Mouse (Mus musculus) intestine, embryonic 15.5 days (tissue): Measurements from ENCODE around the gene Stard13. TPM values are rescaled to one million over a fixed set of nuclear protein-coding genes. Genes with fewer than 3 reads are reported as not detected.
A peak's percentile ranks its signal among the peaks of the same experiment; 100 is the strongest.

Source experiments
- ATAC-seq: fragments of 200-750 bp; cut with Nextera tagmentation; 2 replicates; pipeline ENCODE4 v1.8.0; 2017; ENCODE audit warnings: moderate TSS enrichment, moderate library complexity
- H3K27ac ChIP-seq: fragments of 300-500 bp; sonication (generic); 2 replicates; pipeline ENCODE4 v1.5.1; 2015; ENCODE audit warnings: mild to moderate bottlenecking, inconsistent platforms
- H3K27me3 ChIP-seq: fragments of 300-500 bp; sonication (generic); replicated peaks from 2 replicates; pipeline ENCODE4 v1.6.1; 2015; ENCODE audit warnings: inconsistent platforms
- H3K36me3 ChIP-seq: fragments of 300-500 bp; sonication (generic); 2 replicates; pipeline ENCODE4 v1.6.1; 2015; ENCODE audit warnings: inconsistent platforms
- H3K4me1 ChIP-seq: fragments of 300-500 bp; sonication (generic); replicated peaks from 2 replicates; pipeline ENCODE4 v1.6.1; 2015; ENCODE audit warnings: inconsistent platforms
- H3K4me2 ChIP-seq: fragments of 300-500 bp; sonication (generic); replicated peaks from 2 replicates; pipeline ENCODE4 v1.6.1; 2015; ENCODE audit warnings: mild to moderate bottlenecking, inconsistent platforms
- H3K4me3 ChIP-seq: fragments of 300-500 bp; sonication (generic); replicated peaks from 2 replicates; pipeline ENCODE4 v1.5.1; 2015; ENCODE audit warnings: inconsistent platforms
- H3K9ac ChIP-seq: fragments of 300-500 bp; sonication (generic); 2 replicates; pipeline ENCODE4 v1.6.1; 2015; ENCODE audit warnings: inconsistent platforms
- H3K9me3 ChIP-seq: fragments of 300-500 bp; sonication (generic); 2 replicates; pipeline ENCODE4 v1.6.1; 2016; ENCODE audit warnings: inconsistent platforms
- WGBS: fragments of 180-500 bp; shearing (Covaris S2); methylation state at CpG from one replicate; pipeline ENCODE4 v1.1.7; 2015; 5-methylcytosine and 5-hydroxymethylcytosine counted together
- polyA plus RNA-seq: library from polyadenylated mRNA; unstranded; fragments of >200 nt; fragmentation: Nextera tagmentation; extraction: Ambion mirVana; gene quantifications from 2 replicates; pipeline ENCODE4 v1.2.1, GENCODE M21; 2015

Gene Stard13
- polyA plus RNA-seq, 1 experiment from 2014 or later = 12.6 TPM

DNA sequence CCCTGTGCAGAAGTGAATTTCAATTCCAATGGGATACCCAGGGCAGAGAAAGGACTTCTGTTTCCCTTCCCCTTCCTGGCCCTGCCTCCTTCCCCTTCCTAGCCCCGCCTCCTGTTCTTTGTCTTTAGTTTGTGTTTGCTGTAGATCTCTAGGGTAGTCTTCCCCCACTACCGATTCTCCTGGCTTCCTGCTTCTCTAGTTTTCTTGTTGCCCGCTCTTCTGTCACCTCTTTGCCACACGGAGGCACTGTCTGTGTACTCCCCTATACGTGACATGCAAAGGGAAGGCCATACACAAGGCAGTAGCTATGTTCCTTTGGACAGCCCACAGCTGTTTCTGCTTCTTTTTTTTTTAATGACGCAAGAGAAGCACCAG is 176.7 kb downstream of the Stard13 start:
- peak; percentile 67 for ATAC-seq
- H3K36me3 ChIP-seq = peaks cover 12% of the 10 kb centered on the region
- peaks cover 14% of the 10 kb centered on the region for H3K4me1 ChIP-seq
- H3K9ac ChIP-seq = no peak overlapping the region
- no peak overlapping the region for H3K4me2 ChIP-seq
- 40% methylated on average over 6 of the region's 6 CpGs for WGBS
- peak overlapping the region; percentile 54 for H3K27ac ChIP-seq
- H3K9me3 ChIP-seq = no peaks in the 10 kb centered on the region
- H3K27me3 ChIP-seq = no peaks in the 10 kb centered on the region
- no peak overlapping the region for H3K4me3 ChIP-seq

DNA sequence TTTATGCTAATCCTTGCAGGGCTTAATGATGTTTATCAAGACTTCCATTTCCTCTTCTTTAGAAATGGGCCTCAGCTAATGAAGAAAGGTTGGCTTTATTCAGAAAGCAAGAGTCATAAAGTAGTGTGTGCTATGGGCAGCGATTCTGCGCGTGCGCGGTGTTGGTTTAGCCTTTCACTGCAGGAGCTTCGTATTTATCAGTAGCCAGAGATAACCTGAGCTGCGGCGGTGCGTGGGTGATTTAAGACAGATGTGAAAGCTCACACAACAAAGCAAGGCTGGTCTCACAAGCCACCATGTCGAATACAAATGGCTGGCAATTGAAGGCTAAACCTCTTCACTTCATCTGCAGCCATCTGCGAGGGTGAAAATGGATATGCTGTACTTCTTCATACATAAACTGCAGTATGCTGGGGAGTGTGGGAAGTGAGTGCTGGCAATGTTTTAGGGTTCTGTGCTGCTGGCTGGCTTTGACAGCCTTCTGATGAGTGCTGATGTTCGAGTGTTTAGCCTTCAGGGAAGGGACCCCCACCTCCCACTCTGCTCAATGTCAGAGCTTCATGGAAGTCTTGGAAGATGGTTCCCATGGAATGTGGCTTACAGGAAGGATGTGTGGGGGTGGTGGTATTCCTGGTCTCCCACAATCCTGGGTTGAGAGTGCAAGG is 177.2 kb downstream of the Stard13 start:
- ATAC-seq = no peak
- Histone ChIP-seq H3K9me3 (no peaks in the 10 kb centered on the region), H3K36me3 (peaks cover 10% of the 10 kb centered on the region), H3K27me3 (no peaks in the 10 kb centered on the region), H3K27ac (peak overlapping the region; percentile 54), H3K4me2 (no peak overlapping the region), H3K4me1 (peaks cover 14% of the 10 kb centered on the region), H3K9ac (no peak overlapping the region), H3K4me3 (no peak overlapping the region)
- 27% methylated on average over 12 of the region's 12 CpGs for WGBS

DNA sequence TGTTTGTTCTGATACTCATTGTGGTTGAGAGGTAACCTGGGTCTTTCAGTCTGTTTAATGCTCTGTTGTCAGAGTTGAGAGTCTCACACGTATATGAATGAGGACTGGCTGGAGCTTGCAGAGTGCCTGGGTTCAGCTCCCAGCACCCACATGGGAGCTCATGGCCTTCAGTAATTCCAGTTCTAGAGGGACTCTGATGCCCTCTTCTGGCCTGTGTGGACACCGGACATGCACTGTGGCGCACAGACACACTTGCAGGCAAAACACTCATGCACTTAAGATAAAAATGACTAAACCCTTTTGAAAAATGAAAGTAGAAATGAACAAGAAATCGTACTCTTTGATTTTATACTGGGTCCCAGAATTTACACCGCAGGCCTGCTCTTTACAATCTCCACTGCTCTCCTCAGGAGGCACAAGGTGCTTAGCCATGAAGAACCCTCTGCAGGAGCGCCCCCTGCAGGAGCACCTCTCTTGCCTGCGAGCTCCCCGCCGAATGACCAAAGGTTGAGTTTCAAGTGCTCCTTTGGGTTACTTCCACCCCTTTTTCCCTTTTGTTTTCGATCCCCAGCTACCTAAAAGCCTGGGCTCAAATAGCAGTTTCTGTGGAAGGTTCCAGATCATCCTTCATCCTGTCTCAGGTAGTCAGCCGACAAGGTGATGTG is 178.1 kb downstream of the Stard13 start:
- H3K4me3 ChIP-seq = no peak overlapping the region
- H3K27me3 ChIP-seq = no peaks in the 10 kb centered on the region
- peaks cover 10% of the 10 kb centered on the region for H3K36me3 ChIP-seq
- no peak overlapping the region for H3K27ac ChIP-seq
- WGBS = 86% methylated on average over 11 of the region's 11 CpGs
- no peak overlapping the region for H3K4me2 ChIP-seq
- H3K9me3 ChIP-seq = no peaks in the 10 kb centered on the region
- H3K9ac ChIP-seq = no peak overlapping the region
- ATAC-seq = no peak
- peaks cover 11% of the 10 kb centered on the region for H3K4me1 ChIP-seq

DNA sequence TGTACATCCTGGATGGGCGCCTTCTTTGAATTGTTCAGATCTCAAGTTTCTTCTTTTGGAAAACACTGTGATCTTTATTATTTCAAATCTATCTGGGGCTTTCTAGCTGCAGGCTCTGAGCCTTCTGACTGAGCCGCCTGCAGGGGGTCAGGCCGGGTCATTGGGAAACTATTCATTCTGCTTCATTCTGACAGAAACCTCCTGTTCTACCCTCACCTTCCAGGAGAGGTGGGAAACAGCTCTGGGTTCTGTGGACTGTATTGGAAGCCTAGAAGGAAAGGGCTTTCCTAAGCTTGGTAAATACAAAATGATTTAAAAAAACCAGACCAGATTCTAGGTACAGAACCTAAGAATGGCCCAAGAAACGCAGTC is 178.9 kb downstream of the Stard13 start:
- Histone ChIP-seq H3K27ac (peak overlapping the region; percentile 30; the same call in 1 of the 2 replicates), H3K4me1 (peaks cover 11% of the 10 kb centered on the region), H3K4me3 (no peak overlapping the region), H3K9me3 (no peaks in the 10 kb centered on the region), H3K27me3 (no peaks in the 10 kb centered on the region), H3K36me3 (peaks cover 10% of the 10 kb centered on the region), H3K9ac (no peak overlapping the region), H3K4me2 (no peak overlapping the region)
- WGBS = 55% methylated on average over 4 of the region's 4 CpGs
- ATAC-seq = no peak

DNA sequence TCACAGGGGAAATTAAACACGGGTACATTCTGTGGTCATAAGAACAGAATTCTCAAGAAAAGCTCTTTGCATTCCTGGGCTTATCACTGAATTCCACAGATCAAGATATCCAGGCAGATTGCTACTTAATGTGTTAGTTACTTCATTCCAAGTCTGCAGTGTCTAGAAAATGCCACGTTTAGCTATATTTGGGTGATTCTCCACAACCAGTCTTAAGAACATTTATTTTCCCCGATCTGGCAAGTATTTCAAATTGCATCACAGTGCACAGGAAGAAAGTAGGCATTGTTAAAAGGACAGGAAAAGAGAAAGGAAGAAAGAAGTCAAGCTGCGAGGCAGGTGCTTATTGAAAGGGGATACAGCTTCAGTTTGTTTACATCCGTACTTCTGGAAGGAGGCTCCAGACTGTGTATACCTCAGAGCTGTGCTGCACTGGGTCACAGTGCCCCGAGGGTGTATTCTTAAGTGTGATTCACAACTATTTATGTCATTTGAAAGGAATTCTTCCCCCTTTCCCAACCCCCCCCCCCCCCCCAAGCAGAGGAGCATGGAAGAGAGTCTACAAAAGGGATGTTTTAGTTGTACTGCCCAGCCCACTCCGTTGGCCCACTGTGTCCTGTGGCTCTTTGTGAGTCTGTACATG is 179.4 kb downstream of the Stard13 start:
- ATAC-seq = peak; percentile 36; the same call in 1 of the 2 replicates
- no peak overlapping the region for H3K9ac ChIP-seq

GRCm38 (mm10) chr5:151053190-151053589 is 180.4 kb downstream of the Stard13 start:
- H3K36me3 ChIP-seq = peaks cover 14% of the 10 kb centered on the region
- WGBS = 87% methylated on average over 5 of the region's 5 CpGs
- no peak overlapping the region for H3K9ac ChIP-seq
- peaks cover 11% of the 10 kb centered on the region for H3K4me1 ChIP-seq
- no peak overlapping the region for H3K4me3 ChIP-seq
- H3K27ac ChIP-seq = no peak overlapping the region
- H3K27me3 ChIP-seq = no peaks in the 10 kb centered on the region
- no peak overlapping the region for H3K4me2 ChIP-seq
- ATAC-seq = no peak
- H3K9me3 ChIP-seq = no peaks in the 10 kb centered on the region

More for the DNA sequence above, 179.4 kb downstream of the Stard13 start:
- WGBS = 22% methylated on average over 7 of the region's 7 CpGs
- Histone ChIP-seq H3K27ac (peak overlapping the region; percentile 30; the same call in 1 of the 2 replicates), H3K27me3 (no peaks in the 10 kb centered on the region), H3K4me3 (no peak overlapping the region), H3K4me1 (peaks cover 11% of the 10 kb centered on the region), H3K9me3 (no peaks in the 10 kb centered on the region), H3K4me2 (no peak overlapping the region), H3K36me3 (peaks cover 11% of the 10 kb centered on the region)

- ATAC-seq = no peak
- WGBS = 97% methylated on average over 8 of the region's 8 CpGs
- H3K4me2 ChIP-seq = no peak overlapping the region
- H3K9ac ChIP-seq = no peak overlapping the region
- no peaks in the 10 kb centered on the region for H3K9me3 ChIP-seq
- H3K36me3 ChIP-seq = peaks cover 14% of the 10 kb centered on the region
- H3K4me3 ChIP-seq = no peak overlapping the region
- H3K4me1 ChIP-seq = peaks cover 11% of the 10 kb centered on the region
- no peaks in the 10 kb centered on the region for H3K27me3 ChIP-seq
- no peak overlapping the region for H3K27ac ChIP-seq
Measured at GRCm38 (mm10) chr5:151052331-151052730, 181.3 kb downstream of the Stard13 start.

DNA sequence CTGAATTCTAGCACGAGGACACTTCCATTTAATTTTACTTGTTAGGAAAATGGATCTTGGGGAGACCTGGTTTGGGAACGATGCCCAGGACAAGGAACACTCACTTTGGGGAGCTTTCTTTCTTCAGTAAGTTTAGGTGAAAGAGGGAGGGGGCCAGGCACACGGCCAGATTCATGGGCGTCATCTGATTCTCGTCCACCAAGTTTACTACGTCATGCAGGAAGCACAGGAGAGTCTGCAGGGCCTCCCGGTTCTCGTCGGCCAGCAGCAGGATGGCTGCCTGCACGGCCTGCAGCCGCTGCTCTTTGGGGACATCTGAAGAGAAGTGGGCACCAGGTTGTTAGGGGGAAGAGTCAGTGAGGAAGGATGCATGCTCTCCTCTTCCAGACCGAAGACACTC is 186.1 kb downstream of the Stard13 start:
- H3K27ac ChIP-seq = peak overlapping the region; percentile 44
- no peak for ATAC-seq
- 60% methylated on average over 12 of the region's 12 CpGs for WGBS
- no peaks in the 10 kb centered on the region; the same call in 1 of the 2 replicates for H3K4me1 ChIP-seq
- H3K27me3 ChIP-seq = no peaks in the 10 kb centered on the region
- H3K9me3 ChIP-seq = no peaks in the 10 kb centered on the region
- H3K4me3 ChIP-seq = no peak overlapping the region
- H3K36me3 ChIP-seq = peaks cover 19% of the 10 kb centered on the region
- H3K4me2 ChIP-seq = no peak overlapping the region
- no peak overlapping the region for H3K9ac ChIP-seq

- no peaks in the 10 kb centered on the region; the same call in 1 of the 2 replicates for H3K4me1 ChIP-seq
- 70% methylated on average over 7 of the region's 7 CpGs for WGBS
- H3K9ac ChIP-seq = no peak overlapping the region
- H3K4me2 ChIP-seq = no peak overlapping the region
- H3K4me3 ChIP-seq = no peak overlapping the region
- peaks cover 13% of the 10 kb centered on the region for H3K36me3 ChIP-seq
- ATAC-seq = no peak
- H3K9me3 ChIP-seq = no peaks in the 10 kb centered on the region
- H3K27me3 ChIP-seq = no peaks in the 10 kb centered on the region
- H3K27ac ChIP-seq = no peak overlapping the region
Measured at GRCm38 (mm10) chr5:151046917-151047316, 186.7 kb downstream of the Stard13 start.

- 92% methylated on average over 6 of the region's 6 CpGs for WGBS
- no peak overlapping the region for H3K4me3 ChIP-seq
Measured at GRCm38 (mm10) chr5:151046131-151046530, 187.5 kb downstream of the Stard13 start.

DNA sequence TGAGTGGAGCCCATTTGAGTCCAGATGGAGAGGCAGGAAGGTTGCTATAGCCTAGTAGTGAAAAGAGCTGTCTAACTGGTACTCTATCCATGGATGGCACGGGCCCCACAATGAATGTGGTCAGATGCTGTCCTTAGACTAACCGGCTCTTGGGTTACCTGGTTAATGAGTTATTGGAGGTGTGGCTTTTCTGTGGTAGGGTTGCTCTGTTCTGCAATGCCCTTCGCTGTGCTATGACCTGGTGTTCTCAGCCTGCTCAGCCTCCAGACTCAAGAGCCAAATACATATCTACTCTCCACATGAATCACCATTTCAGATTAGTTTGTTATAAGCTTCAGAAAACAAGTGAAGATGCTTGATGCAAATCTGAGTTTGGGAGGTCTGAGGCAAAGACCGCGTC is 190.7 kb downstream of the Stard13 start:
- Histone ChIP-seq H3K4me3 (no peak overlapping the region), H3K27ac (no peak overlapping the region), H3K36me3 (peaks cover 16% of the 10 kb centered on the region), H3K4me2 (no peak overlapping the region), H3K27me3 (no peaks in the 10 kb centered on the region), H3K4me1 (no peaks in the 10 kb centered on the region; the same call in 1 of the 2 replicates), H3K9me3 (no peaks in the 10 kb centered on the region), H3K9ac (no peak overlapping the region)
- ATAC-seq = peak; percentile 84
- WGBS = 84% methylated on average over 5 of the region's 5 CpGs

More at GRCm38 (mm10) chr5:151046131-151046530, 187.5 kb downstream of the Stard13 start:
- no peak for ATAC-seq
- Histone ChIP-seq H3K27me3 (no peaks in the 10 kb centered on the region), H3K27ac (no peak overlapping the region), H3K9me3 (no peaks in the 10 kb centered on the region), H3K4me1 (no peaks in the 10 kb centered on the region; the same call in 1 of the 2 replicates), H3K4me2 (no peak overlapping the region), H3K9ac (no peak overlapping the region), H3K36me3 (peaks cover 13% of the 10 kb centered on the region)

GRCm38 (mm10) chr5:151037871-151038270 is 195.8 kb downstream of the Stard13 start:
- WGBS = 86% methylated on average over 7 of the region's 7 CpGs
- Histone ChIP-seq H3K9me3 (no peaks in the 10 kb centered on the region), H3K27ac (no peak overlapping the region), H3K4me1 (no peaks in the 10 kb centered on the region), H3K4me2 (no peak overlapping the region), H3K36me3 (peaks cover 7% of the 10 kb centered on the region), H3K4me3 (no peak overlapping the region), H3K27me3 (no peaks in the 10 kb centered on the region), H3K9ac (no peak overlapping the region)
- ATAC-seq = no peak
